Mouse (Mus musculus) lung, adult 2 months (tissue): ENCODE results near the gene Hpn.

Experiments
- CTCF ChIP-seq: fragments of 200-500 bp; IDR thresholded peaks from 2 replicates; pipeline ENCODE4 v1.5.1; 2011; ENCODE audit warnings: mild to moderate bottlenecking, low read length, control low read depth; ENCODE audit not compliant: insufficient read depth
- POLR2A ChIP-seq: fragments of 200-500 bp; IDR thresholded peaks from 2 replicates; pipeline ENCODE4 v1.6.1; 2011; ENCODE audit warnings: low read depth, mild to moderate bottlenecking, control low read depth, low read length, borderline replicate concordance; ENCODE audit errors: extremely low read depth

DNA sequence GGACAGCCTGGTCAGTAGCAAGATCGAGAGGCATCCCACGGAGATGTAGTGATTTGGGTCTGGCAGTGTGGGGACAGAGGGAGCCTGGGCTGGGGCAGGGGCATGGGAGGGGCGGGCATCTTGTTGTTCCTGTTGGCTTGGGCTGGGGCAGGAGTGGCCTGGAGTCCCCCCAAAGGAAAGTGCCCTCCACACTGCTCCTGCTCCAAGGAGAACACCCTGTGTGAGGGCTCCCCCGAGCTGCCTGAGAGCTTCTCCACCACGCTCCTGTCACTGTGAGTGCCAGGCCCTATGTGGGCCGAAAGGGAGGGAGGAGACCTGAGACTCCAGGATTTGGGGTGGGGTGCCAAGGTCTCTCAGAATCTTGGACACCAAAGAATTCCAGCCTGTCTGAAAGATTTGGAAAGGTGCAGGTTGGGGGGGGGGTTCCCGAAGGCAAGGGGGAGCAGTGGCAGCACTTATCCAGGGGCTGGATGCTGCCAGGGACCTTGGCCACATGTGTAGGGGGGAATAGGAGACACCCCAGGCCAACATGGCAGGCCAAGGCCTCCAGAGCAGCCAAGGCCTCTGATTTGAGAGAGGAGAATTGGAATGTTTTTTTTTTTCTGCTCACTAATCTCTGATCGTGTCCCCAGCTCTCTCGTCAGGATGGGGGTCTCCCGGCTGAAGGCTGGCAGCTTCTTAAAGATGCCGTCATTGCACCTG lies 55.0 kb downstream of the Hpn start:
- TF ChIP-seq POLR2A (no peak), CTCF (no peak)
